Mouse (Mus musculus): ENCODE data around the gene Tns2. TPM values are rescaled to one million over a fixed set of nuclear protein-coding genes. Genes with fewer than 3 reads are reported as not detected.

Gene Tns2
- polyA plus RNA-seq, 1 experiment from 2014 or later, result 10.4 TPM

DNA sequence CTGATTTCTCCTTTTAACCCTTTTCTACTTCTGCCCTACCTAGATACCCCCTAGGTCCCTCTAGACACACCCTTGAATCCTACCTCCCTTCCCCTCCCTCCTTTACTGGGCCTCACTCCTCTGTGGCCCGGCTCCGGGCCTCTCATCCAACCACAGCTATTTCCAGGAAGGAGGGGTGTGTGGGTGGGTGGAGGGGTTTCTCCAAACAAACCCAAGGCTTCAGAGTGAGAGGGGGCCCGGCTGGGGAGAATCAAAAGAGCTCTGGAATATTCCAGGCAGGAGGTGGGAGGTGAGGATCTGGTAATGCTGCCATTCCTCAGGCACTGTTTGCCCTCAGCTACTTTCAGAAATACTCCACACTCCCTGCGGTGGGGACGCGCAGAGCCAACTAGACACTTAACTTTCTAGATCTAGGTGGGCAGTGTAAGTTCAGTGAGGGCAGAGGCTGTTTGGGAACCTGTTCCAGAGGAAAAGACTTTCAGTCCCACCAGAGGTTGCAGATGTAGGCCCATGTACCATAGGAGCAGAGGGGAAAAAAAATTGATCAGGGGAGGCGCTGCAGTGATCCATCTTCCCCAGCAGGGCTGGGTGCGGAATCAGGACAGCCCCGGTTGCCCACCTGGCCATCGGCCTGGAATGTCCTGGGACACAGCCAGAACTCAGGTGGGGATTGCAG is 921 bp downstream of the Tns2 start:
- DNase-seq (ENCODE audit: low spot score), result no peak
- 23% methylated on average over 10 of the region's 10 CpGs for WGBS
- H3K36me3 ChIP-seq (replicated peaks; ENCODE audit: control insufficient read depth, insufficient read depth), result peaks cover 19% of the 10 kb centered on the region
- H3K4me2 ChIP-seq (replicated peaks), result peak overlapping the region; percentile 75
- H3K27ac ChIP-seq, result peak overlapping the region; percentile 52
- peaks cover 36% of the 10 kb centered on the region for H3K4me1 ChIP-seq (replicated peaks; ENCODE audit: control insufficient read depth, insufficient read depth, low read length)
- H3K4me3 ChIP-seq (replicated peaks; ENCODE audit: low read length), result peak overlapping the region; percentile 43
- H3K9me3 ChIP-seq (ENCODE audit: control insufficient read depth, low read length), result no peaks in the 10 kb centered on the region
- H3K9ac ChIP-seq, result peak overlapping the region; percentile 64; the same call in 1 of the 2 replicates
- no peak for ATAC-seq (ENCODE audit: low FRiP score)
- peaks cover 16% of the 10 kb centered on the region for H3K27me3 ChIP-seq (ENCODE audit: control insufficient read depth, insufficient read depth, low read length)

DNA sequence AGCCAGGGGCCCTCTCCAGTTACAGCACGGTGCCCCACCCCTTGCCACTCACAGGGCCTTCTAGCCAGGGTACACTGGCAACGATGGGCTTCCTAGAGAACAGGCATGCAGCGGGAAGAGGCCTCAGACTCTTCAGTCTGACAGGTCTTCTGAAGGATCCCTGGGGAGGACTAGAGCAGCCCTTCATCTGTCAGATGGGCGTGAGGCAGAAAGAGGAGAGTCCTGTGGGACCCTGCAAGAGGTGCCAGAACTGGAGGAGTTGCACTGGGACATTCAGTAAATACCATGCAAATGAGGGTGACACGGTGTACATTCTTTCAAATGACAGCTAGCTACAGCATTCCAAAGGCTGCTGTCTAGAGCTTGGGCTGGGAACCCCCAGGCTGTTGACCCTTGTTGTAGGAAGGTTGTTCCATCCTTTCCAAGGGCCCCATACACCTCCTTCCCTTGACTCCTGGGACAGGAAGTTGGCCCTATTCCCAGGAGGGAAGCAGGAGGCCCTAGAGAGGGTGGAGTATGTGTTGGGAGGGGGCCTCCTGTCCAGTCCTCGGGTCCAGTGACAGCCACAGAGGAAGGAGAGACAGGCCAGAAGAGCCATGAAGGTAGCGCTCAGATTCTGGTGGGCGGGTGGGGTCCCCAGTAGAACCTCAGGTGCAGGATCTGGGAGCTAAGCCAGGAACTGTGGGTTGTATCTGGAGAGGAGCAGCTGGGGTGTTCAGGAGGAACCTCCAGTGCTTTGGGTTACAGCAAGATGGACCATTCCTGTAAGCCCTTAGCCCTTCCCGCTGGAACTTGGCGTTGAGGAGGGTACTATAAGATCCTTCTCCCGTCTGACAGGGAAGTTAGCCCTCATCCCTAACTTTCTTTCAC is 1.7 kb downstream of the Tns2 start:
- Histone ChIP-seq H3K4me2 (replicated peaks) (peak overlapping the region; percentile 75), H3K27me3 (ENCODE audit: control insufficient read depth, insufficient read depth, low read length) (peaks cover 23% of the 10 kb centered on the region), H3K4me3 (replicated peaks; ENCODE audit: low read length) (no peak overlapping the region), H3K36me3 (replicated peaks; ENCODE audit: control insufficient read depth, insufficient read depth) (peaks cover 13% of the 10 kb centered on the region; the same call in 1 of the 2 replicates), H3K9ac (no peak overlapping the region), H3K4me1 (replicated peaks; ENCODE audit: control insufficient read depth, insufficient read depth, low read length) (peaks cover 42% of the 10 kb centered on the region), H3K9me3 (ENCODE audit: control insufficient read depth, low read length) (no peaks in the 10 kb centered on the region), H3K27ac (peak overlapping the region; percentile 52)
- ATAC-seq (ENCODE audit: low FRiP score), result peak; percentile 38; the same call in 1 of the 2 replicates
- 20% methylated on average over 11 of the region's 11 CpGs for WGBS
- DNase-seq (ENCODE audit: low spot score), result no peak

DNA sequence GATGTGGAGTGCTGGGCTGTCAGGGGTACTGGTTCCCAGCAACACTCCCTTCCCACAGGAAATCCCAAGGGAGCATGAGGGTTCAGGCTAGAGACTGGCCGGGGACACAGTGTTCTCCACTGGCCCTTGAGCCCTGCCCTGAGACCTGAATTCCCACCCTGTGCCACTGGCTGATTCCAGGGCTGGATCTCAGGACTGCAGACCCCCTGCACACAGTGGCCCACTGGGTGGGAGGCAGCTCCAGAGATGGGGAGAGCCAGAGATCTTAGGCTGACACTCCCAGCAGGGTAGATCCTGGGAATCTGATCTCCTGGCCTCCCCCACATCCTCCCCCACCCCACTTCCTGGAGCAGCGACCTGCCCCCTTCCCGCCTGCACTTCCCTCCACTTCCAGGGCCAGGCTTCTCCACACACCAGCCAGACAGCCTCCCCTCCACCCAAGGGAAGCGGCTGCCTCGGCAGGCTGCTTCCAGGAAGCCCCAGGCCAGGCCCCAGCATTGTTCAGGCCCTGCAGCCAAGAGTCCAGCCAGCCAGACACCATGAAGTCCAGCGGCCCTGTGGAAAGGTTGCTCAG is 2.4 kb downstream of the Tns2 start:
- peaks cover 7% of the 10 kb centered on the region; the same call in 1 of the 2 replicates for H3K36me3 ChIP-seq (replicated peaks; ENCODE audit: control insufficient read depth, insufficient read depth)
- peak overlapping the region; percentile 16 for H3K4me3 ChIP-seq (replicated peaks; ENCODE audit: low read length)
- WGBS, result 15% methylated on average over 6 of the region's 6 CpGs
- ATAC-seq (ENCODE audit: low FRiP score), result no peak
- peaks cover 31% of the 10 kb centered on the region for H3K27me3 ChIP-seq (ENCODE audit: control insufficient read depth, insufficient read depth, low read length)
- H3K4me2 ChIP-seq (replicated peaks), result peak overlapping the region; percentile 75
- DNase-seq (ENCODE audit: low spot score), result no peak
- peak overlapping the region; percentile 32 for H3K9ac ChIP-seq
- no peaks in the 10 kb centered on the region for H3K9me3 ChIP-seq (ENCODE audit: control insufficient read depth, low read length)
- peak overlapping the region; percentile 61 for H3K27ac ChIP-seq
- peaks cover 49% of the 10 kb centered on the region for H3K4me1 ChIP-seq (replicated peaks; ENCODE audit: control insufficient read depth, insufficient read depth, low read length)

DNA sequence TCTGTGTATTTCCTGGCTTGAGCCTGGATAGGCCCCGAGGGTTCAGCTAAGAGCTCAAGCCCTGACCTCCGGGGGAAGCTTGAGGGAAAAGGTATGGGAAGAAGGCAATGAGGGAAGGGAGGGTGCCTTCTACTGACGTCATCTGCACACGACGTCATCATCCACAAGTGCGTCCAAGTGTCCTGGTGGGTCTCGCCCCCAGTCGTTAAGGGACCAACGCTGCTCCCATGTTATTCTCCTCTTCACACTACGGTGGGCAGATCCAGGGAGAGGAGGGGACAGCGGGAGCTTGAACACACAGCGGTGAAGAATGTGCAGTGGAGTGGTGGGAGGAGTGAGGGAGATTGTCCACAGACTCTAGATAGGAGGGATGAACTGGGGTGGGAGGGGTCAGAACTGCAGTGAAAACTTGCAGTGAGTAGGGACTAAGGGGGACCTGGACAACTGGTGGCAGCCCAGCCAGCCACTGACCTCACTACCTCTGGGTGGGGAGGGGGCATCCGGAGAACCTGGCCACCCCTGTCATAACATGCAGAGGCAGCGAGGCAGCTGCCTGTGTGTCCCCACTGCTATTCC is 3.2 kb downstream of the Tns2 start:
- Histone ChIP-seq H3K9me3 (ENCODE audit: control insufficient read depth, low read length) (no peaks in the 10 kb centered on the region), H3K4me1 (replicated peaks; ENCODE audit: control insufficient read depth, insufficient read depth, low read length) (peaks cover 53% of the 10 kb centered on the region), H3K27me3 (ENCODE audit: control insufficient read depth, insufficient read depth, low read length) (peaks cover 34% of the 10 kb centered on the region), H3K27ac (peak overlapping the region; percentile 61), H3K9ac (peak overlapping the region; percentile 32; the same call in 1 of the 2 replicates), H3K4me3 (replicated peaks; ENCODE audit: low read length) (peak overlapping the region; percentile 16), H3K36me3 (replicated peaks; ENCODE audit: control insufficient read depth, insufficient read depth) (no peaks in the 10 kb centered on the region), H3K4me2 (replicated peaks) (peak overlapping the region; percentile 75)
- ATAC-seq (ENCODE audit: low FRiP score), result no peak
- 6% methylated on average over 14 of the region's 14 CpGs for WGBS
- DNase-seq (ENCODE audit: low spot score), result no peak

DNA sequence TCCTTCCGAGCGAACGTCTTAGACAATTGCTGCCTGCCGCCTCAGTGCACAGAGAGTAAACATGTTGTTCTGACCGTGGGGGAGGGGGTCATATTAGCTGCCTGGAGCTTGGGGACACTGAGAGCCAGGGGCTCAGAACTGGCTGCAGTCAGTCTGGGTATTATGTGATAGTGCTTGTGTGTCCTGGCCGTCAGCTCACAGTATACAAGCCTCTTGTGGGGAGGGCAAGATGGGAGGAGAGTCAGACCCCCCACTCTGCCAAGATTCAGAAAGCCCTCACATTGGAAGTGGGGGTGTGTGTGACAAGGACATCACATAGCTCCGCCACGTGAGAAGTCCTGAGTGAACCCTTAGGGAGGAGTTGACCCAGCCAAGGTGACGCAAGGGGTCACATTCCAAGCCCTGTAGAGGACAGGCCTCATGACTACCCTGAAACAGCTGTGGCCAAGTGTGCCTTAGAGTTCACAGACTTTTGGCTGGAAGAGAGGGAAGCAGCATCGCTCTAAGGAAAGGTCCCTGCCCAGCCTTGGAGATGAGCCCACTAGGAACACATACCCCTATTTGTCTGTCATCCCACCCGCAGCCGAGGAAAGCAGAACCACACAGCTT is 3.8 kb downstream of the Tns2 start:
- H3K36me3 ChIP-seq (replicated peaks; ENCODE audit: control insufficient read depth, insufficient read depth), result no peaks in the 10 kb centered on the region
- H3K9ac ChIP-seq, result peak overlapping the region; percentile 25; the same call in 1 of the 2 replicates
- peak overlapping the region; percentile 16 for H3K4me3 ChIP-seq (replicated peaks; ENCODE audit: low read length)
- no peak for DNase-seq (ENCODE audit: low spot score)
- H3K27ac ChIP-seq, result no peak overlapping the region
- H3K4me1 ChIP-seq (replicated peaks; ENCODE audit: control insufficient read depth, insufficient read depth, low read length), result peaks cover 53% of the 10 kb centered on the region
- 22% methylated on average over 12 of the region's 12 CpGs for WGBS
- H3K9me3 ChIP-seq (ENCODE audit: control insufficient read depth, low read length), result no peaks in the 10 kb centered on the region
- peaks cover 34% of the 10 kb centered on the region for H3K27me3 ChIP-seq (ENCODE audit: control insufficient read depth, insufficient read depth, low read length)
- no peak for ATAC-seq (ENCODE audit: low FRiP score)
- H3K4me2 ChIP-seq (replicated peaks), result peak overlapping the region; percentile 75

DNA sequence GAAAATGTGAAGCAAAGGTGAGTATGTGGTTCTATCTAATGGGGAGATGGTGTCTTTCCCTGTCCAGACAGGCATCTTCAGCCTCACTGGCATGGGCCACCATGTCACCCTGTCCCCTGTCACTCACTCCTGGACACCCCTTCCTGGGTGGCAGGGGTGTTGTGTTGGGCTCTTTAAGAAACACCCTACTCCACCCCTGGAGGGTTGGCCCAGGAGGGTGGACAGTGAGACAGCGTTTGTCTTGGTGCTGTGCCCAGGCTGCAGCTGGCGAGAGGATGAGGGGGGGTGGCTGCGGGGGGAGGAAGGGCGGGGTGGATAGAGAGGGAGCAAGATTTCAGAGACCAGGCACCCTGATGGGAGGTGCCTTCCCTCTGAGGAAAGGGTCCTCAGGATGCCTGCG is 5.1 kb downstream of the Tns2 start:
- no peak overlapping the region for H3K27ac ChIP-seq
- H3K27me3 ChIP-seq (ENCODE audit: control insufficient read depth, insufficient read depth, low read length), result peaks cover 33% of the 10 kb centered on the region
- WGBS, result 37% methylated on average over 5 of the region's 5 CpGs
- 0 out of 2 replicates have a peak overlapping the region, but pooled peaks have one; percentile 7 for H3K4me2 ChIP-seq (replicated peaks)
- no peaks in the 10 kb centered on the region for H3K9me3 ChIP-seq (ENCODE audit: control insufficient read depth, low read length)
- no peak overlapping the region for H3K9ac ChIP-seq
- no peaks in the 10 kb centered on the region for H3K36me3 ChIP-seq (replicated peaks; ENCODE audit: control insufficient read depth, insufficient read depth)
- ATAC-seq (ENCODE audit: low FRiP score) (no peak), DNase-seq (ENCODE audit: low spot score) (no peak)
- H3K4me3 ChIP-seq (replicated peaks; ENCODE audit: low read length), result no peak overlapping the region
- peaks cover 49% of the 10 kb centered on the region; the same call in 1 of the 2 replicates for H3K4me1 ChIP-seq (replicated peaks; ENCODE audit: control insufficient read depth, insufficient read depth, low read length)

DNA sequence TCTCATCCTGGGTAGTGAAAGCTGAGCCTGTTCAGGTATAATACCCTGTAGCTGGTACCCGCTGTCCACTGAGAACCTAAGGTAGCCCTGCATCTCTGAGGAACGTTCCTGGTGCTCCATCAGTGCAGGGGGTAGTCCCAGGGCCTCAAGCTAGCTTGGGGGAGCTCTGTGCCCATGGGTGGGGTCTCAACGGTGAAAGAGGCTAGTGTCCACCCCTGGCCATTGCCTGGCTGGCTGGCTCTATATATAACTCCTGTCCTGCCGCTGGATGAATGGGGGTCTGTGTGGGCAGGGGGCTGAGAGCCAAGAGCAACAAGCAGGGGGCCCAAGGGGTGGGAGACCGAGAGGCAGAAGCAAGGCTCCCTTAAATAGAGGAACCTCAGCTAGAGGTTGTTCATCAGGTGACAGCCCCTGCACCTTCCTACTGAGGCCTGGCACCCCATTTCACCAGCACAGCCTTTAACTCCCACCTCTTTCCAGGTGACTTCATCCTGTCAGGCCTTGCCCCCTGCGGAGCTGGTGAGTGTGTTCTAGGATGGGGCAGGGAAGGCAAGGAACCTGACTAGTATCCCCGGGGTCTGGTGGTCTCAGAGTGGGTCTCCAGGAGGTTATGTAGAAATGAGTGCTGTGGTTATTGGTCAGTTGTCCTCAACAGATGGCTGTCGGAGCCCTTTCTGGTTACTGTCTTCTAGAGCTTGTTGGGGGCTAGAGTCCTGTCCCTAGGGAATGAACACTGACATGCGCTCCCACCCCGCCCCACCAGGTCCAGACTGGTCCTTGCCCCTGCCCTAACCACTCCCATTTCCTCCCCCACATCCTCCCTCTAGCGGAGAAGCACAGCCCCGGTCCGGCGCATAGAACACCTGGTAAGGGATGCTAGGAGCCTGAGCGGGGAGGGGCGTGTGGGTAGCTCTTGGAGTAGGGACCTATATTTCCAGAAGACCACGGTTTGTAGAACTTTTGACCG is 5.8 kb downstream of the Tns2 start:
- Histone ChIP-seq H3K9me3 (ENCODE audit: control insufficient read depth, low read length) (no peaks in the 10 kb centered on the region), H3K9ac (no peak overlapping the region), H3K4me2 (replicated peaks) (peak overlapping the region; percentile 50), H3K36me3 (replicated peaks; ENCODE audit: control insufficient read depth, insufficient read depth) (no peaks in the 10 kb centered on the region), H3K27me3 (ENCODE audit: control insufficient read depth, insufficient read depth, low read length) (peaks cover 28% of the 10 kb centered on the region), H3K4me3 (replicated peaks; ENCODE audit: low read length) (no peak overlapping the region), H3K4me1 (replicated peaks; ENCODE audit: control insufficient read depth, insufficient read depth, low read length) (peaks cover 42% of the 10 kb centered on the region; the same call in 1 of the 2 replicates), H3K27ac (no peak overlapping the region)
- 29% methylated on average over 18 of the region's 18 CpGs for WGBS
- no peak for ATAC-seq (ENCODE audit: low FRiP score)
- DNase-seq (ENCODE audit: low spot score), result no peak
